Mouse (Mus musculus): ENCODE measurements around the gene Fnip2. TPM values are rescaled to one million over a fixed set of nuclear protein-coding genes. Genes with fewer than 3 reads are reported as not detected.

The Fnip2 gene
- 0.36 and 0.43 TPM in 2 replicates for polyA plus RNA-seq (2012)

DNA sequence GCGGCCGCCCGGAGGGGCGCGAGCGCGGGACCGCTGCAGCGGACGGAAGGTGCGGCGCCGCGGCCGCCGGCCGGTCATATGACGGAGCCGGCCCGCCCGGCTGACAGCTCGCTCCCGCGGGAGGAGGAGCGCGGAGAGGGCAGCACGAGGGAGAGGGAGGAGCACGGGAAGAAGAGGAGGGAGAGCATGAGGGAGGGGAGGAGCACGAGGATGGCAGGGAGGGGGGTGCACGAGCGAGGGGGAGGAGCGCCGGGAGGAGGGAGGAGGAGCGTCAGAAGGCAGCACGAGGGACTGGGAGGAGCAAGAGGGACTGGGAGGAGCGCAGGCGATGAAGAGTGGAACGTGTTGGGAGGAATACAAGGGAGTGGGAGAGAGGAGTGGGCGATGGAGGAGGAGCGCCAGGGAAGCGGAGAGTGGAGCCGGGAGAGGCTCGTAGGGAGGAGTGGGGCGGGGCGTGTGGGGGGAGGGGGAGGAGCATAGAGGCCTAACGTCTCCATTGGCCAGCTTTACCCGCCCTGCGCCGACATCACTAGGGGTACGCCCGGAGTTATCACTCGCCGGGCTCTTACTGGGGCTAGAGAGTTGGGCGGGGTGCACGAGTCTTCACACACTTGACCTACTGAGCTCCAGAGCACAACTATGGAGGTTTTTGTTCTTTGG lies at the start of gene Fnip2:
Fnip2 (minus strand) TSS at position 94 of the 660 bp plus-strand sequence.
- no peaks in the 10 kb centered on the region for H3K9me3 ChIP-seq (ENCODE audit: control insufficient read depth, low read length)
- no peaks in the 10 kb centered on the region for H3K27me3 ChIP-seq (ENCODE audit: control insufficient read depth)
- H3K36me3 ChIP-seq (ENCODE audit: control insufficient read depth), result peaks cover 32% of the 10 kb centered on the region
- TF ChIP-seq GATA1 (IDR thresholded peaks at IDR 0.05; ENCODE audit: low read length), result no peak
- TF ChIP-seq TAL1 (IDR thresholded peaks at IDR 0.05; ENCODE audit: low read length), result no peak
- H3K4me1 ChIP-seq (ENCODE audit: control insufficient read depth), result peaks cover 76% of the 10 kb centered on the region
- H3K4me3 ChIP-seq (replicated peaks), result peak within 1 kb of the TSS; percentile 99

DNA sequence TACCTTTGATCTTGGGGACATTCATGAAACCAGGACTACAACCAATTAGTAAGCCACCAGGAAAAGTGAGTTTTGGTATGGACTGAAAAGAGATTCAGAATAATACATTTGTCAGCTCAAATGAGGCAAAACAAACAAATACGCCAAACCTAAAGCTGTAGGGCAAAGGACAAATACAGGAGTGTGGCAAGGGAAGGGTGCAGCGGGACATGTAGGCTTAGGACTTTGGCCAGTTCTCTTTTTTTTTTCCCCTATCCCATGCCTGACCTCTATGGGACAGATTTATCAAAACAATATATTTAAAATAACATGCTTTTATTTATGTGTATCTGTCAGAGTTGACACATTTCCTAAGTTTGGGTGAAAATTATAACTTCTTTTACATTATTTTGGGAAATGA lies 42.3 kb upstream of the Fnip2 start:
- Histone ChIP-seq H3K9me3 (ENCODE audit: control insufficient read depth, low read length) (peaks cover 3% of the 10 kb centered on the region), H3K4me3 (replicated peaks) (no peak overlapping the region), H3K36me3 (ENCODE audit: control insufficient read depth) (peaks cover 78% of the 10 kb centered on the region), H3K4me1 (ENCODE audit: control insufficient read depth) (no peaks in the 10 kb centered on the region), H3K27me3 (ENCODE audit: control insufficient read depth) (no peaks in the 10 kb centered on the region)
- TF ChIP-seq TAL1 (IDR thresholded peaks at IDR 0.05; ENCODE audit: low read length) (no peak), GATA1 (IDR thresholded peaks at IDR 0.05; ENCODE audit: low read length) (no peak)

DNA sequence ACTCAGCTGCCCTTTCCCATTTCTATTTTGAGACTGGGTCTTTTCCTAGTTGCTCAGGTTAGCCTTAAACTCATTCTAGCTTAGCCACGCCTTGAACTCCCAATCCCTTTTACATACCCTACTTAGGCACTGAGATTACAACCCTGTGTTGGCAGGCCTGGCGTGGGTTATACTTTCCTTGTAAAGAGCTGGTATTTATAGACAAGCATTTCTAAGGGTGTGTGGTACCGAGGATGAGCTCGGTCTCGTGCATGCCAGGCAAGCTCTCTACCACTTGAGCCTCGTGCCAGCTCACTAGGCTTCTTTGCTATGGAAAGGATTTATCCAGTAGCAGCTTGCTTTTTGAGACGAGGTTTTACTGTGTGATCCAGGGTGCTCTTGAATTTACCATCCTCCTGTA lies 27.9 kb upstream of the Fnip2 start:
- H3K27me3 ChIP-seq (ENCODE audit: control insufficient read depth), result no peaks in the 10 kb centered on the region
- H3K36me3 ChIP-seq (ENCODE audit: control insufficient read depth), result peaks cover 77% of the 10 kb centered on the region
- H3K4me1 ChIP-seq (ENCODE audit: control insufficient read depth), result peaks cover 27% of the 10 kb centered on the region
- TF ChIP-seq TAL1 (IDR thresholded peaks at IDR 0.05; ENCODE audit: low read length), result no peak
- TF ChIP-seq GATA1 (IDR thresholded peaks at IDR 0.05; ENCODE audit: low read length), result no peak
- H3K4me3 ChIP-seq (replicated peaks), result no peak overlapping the region
- H3K9me3 ChIP-seq (ENCODE audit: control insufficient read depth, low read length), result no peaks in the 10 kb centered on the region

DNA sequence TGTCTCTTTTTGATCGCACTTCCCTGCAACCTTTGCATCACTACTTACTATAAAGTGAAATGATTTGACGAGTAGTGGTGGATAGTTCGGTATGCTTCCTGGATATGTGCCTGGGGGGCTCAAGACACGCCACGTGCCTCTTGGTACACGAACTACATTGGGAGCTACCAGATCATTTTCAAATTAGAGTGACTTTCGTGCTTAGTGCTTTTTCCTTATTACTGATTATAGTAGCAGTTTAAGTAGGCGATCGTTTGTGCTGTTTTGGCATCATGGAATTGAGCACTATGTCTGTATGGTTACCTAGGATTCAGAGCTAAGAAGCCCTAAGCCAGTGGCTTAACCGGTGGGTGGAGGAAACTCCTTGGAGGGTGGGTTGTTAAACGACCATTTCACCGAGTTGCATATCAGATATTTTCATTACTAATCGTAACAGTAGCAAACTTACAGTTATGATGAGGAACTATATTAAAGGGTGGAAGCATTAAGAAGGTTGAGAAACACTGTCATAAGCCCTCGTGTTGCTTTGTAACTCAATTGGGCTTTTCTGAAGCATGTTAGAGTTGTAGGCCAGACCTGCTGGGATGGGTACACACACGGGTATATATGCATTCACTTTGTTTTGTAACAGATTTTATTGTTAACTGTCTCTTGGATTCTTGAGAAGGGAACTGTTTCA lies 24.3 kb upstream of the Fnip2 start:
- peaks cover 42% of the 10 kb centered on the region for H3K36me3 ChIP-seq (ENCODE audit: control insufficient read depth)
- TF ChIP-seq GATA1 (IDR thresholded peaks at IDR 0.05; ENCODE audit: low read length) (no peak), TAL1 (IDR thresholded peaks at IDR 0.05; ENCODE audit: low read length) (no peak)
- H3K27me3 ChIP-seq (ENCODE audit: control insufficient read depth), result no peaks in the 10 kb centered on the region
- peaks cover 40% of the 10 kb centered on the region for H3K4me1 ChIP-seq (ENCODE audit: control insufficient read depth)
- H3K9me3 ChIP-seq (ENCODE audit: control insufficient read depth, low read length), result no peaks in the 10 kb centered on the region
- H3K4me3 ChIP-seq (replicated peaks), result peak overlapping the region; percentile 76

DNA sequence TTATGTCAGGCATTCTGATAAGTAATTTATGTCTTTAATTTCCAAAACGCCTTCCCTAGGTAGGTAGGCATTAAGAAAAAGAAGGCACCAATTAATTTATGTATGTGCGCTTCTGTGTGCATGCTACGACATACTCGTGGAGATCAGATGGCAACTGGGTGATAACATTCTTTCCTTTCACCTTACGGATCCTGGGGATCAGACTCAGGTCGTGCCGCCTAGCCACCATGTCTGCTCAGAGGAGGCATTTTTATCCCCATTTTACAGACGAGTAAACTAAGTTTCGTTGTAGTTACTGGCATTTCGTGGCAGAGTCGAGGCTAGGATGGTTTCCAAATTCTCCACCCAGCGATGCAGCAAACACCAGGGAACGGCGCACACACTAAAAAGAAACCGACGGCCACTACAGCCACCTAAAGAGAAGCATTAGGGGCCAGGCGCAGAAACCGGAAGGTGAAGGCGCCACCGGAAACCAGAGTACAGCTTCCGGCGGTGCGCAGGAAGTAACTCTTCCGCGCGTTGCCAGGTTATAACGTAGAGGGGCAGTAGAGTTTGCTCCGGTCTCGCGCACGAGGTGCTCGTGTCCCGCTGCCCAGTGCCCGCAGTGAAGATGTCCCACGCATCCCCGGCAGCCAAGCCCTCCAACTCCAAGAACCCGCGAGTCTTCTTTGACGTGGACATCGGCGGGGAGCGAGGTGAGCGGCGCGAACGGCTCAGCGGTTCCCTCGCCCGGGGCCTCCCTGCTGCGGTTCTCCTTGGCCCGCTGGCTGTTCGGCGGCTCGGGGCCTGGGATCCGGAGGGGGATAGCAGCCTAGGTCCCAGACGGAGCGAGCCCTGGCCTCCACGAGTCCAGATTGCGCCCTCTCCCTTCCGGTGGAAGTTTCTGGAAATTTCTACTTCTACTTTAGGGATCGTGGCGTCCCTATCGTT lies 23.5 kb upstream of the Fnip2 start, which contains the start of gene Ppid:
Ppid (plus strand) TSS at position 480 of the 930 bp plus-strand sequence.
- H3K4me3 ChIP-seq (replicated peaks), result peak within 1 kb of the TSS; percentile 76
- TF ChIP-seq GATA1 (IDR thresholded peaks at IDR 0.05; ENCODE audit: low read length) (no peak), TAL1 (IDR thresholded peaks at IDR 0.05; ENCODE audit: low read length) (no peak)
- H3K4me1 ChIP-seq (ENCODE audit: control insufficient read depth), result peaks cover 44% of the 10 kb centered on the region
- H3K9me3 ChIP-seq (ENCODE audit: control insufficient read depth, low read length), result no peaks in the 10 kb centered on the region
- no peaks in the 10 kb centered on the region for H3K27me3 ChIP-seq (ENCODE audit: control insufficient read depth)
- peaks cover 34% of the 10 kb centered on the region for H3K36me3 ChIP-seq (ENCODE audit: control insufficient read depth)

DNA sequence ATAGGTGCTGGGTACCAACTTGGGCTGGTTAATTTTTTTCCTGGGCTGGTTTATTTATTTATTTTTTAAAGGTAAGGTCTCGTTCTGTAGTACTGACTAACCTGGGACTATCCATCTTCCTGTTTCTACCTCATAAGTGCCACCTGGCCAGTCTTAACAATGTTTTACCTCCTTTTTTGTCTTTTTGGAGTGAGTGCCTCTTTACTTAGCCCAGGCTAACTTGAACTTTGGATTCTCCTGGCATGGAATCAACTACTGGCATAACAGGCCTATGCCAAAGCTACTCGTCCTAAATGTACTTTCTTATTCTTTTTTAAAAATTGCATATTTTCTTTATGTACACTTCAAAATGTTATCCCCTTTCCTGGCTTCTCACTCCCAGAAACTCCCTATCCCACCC lies 22.1 kb upstream of the Fnip2 start:
- Histone ChIP-seq H3K9me3 (ENCODE audit: control insufficient read depth, low read length) (no peaks in the 10 kb centered on the region; the same call in 1 of the 2 replicates), H3K27me3 (ENCODE audit: control insufficient read depth) (no peaks in the 10 kb centered on the region), H3K36me3 (ENCODE audit: control insufficient read depth) (peaks cover 19% of the 10 kb centered on the region), H3K4me3 (replicated peaks) (no peak overlapping the region), H3K4me1 (ENCODE audit: control insufficient read depth) (peaks cover 49% of the 10 kb centered on the region)
- no peak for TF ChIP-seq TAL1 (IDR thresholded peaks at IDR 0.05; ENCODE audit: low read length)
- no peak for TF ChIP-seq GATA1 (IDR thresholded peaks at IDR 0.05; ENCODE audit: low read length)

DNA sequence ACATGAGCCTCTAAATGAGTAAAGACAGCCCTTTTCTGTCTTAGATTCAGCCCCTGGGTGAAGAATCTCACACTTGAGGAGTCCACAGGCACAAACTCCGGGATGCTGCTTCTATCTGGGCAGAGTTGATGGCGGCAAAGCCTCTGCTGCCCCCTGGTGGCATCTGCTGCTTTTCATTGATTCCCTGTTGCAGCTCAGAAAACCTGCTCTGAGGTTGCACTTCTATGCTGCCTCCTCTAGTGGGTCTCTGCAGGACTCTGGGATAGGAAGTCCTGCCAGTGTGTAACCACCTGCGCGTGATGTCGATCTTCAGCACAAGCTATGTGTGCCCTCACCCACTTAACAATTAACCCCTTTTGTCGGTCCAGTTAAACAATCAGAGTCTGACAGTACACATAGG lies 19.2 kb upstream of the Fnip2 start:
- no peak overlapping the region for H3K4me3 ChIP-seq (replicated peaks)
- H3K36me3 ChIP-seq (ENCODE audit: control insufficient read depth), result no peaks in the 10 kb centered on the region; the same call in 1 of the 2 replicates
- TF ChIP-seq GATA1 (IDR thresholded peaks at IDR 0.05; ENCODE audit: low read length), result no peak
- TF ChIP-seq TAL1 (IDR thresholded peaks at IDR 0.05; ENCODE audit: low read length), result no peak
- H3K27me3 ChIP-seq (ENCODE audit: control insufficient read depth), result no peaks in the 10 kb centered on the region
- no peaks in the 10 kb centered on the region; the same call in 1 of the 2 replicates for H3K9me3 ChIP-seq (ENCODE audit: control insufficient read depth, low read length)
- peaks cover 48% of the 10 kb centered on the region for H3K4me1 ChIP-seq (ENCODE audit: control insufficient read depth)

DNA sequence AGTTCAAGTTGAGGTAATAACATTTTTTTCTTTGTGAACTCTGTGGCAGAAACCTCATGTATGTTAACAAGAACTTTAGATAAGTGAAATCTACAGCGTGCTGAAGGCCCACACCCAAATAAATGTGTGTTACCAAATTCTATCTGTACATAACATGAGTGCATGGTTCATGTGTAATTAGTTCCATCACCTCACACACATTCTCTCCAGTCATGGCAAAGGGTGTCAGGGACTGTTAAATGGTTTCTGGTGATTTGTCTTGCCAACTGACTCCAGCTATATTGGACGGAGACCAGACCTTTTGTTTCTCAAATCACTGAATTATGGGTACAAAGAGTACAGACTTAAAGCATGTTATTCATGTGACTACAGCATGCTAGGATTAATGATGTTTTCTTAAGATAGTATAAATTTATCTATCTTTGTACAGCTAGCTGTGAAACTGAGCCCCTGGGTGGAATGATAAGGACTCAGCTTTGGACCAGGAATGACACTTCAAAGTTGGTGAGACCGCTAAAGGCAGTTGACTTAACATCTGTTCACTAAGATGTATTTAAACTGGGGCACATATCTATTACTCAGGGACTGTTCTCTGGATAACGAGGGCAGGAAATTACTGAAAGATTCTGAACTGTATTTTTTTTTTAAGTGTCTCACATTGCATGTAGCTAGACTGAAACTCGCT lies 12.4 kb upstream of the Fnip2 start:
- TF ChIP-seq TAL1 (IDR thresholded peaks at IDR 0.05; ENCODE audit: low read length) (peak; percentile 77), GATA1 (IDR thresholded peaks at IDR 0.05; ENCODE audit: low read length) (peak; percentile 81)
- H3K4me1 ChIP-seq (ENCODE audit: control insufficient read depth), result peaks cover 87% of the 10 kb centered on the region
- H3K36me3 ChIP-seq (ENCODE audit: control insufficient read depth), result no peaks in the 10 kb centered on the region; the same call in 1 of the 2 replicates
- no peaks in the 10 kb centered on the region for H3K27me3 ChIP-seq (ENCODE audit: control insufficient read depth)
- no peaks in the 10 kb centered on the region for H3K9me3 ChIP-seq (ENCODE audit: control insufficient read depth, low read length)
- peak overlapping the region; percentile 20 for H3K4me3 ChIP-seq (replicated peaks)
